Mouse (Mus musculus) kidney, adult 2 months (tissue): ENCODE data around the gene Txnrd2.

Experiments
- CTCF ChIP-seq: fragments of 200-500 bp; conservative IDR thresholded peaks from 2 replicates; pipeline ENCODE4 v1.5.1; 2011; ENCODE audit warnings: low read depth, mild to moderate bottlenecking, control low read depth, low read length, moderate library complexity, mixed read lengths; ENCODE audit not compliant: insufficient read depth, insufficient read length
- POLR2A ChIP-seq: fragments of 200-500 bp; IDR thresholded peaks from one replicate; pipeline ENCODE4 v1.6.1; 2011; ENCODE audit warnings: low read depth, low read length, control low read depth

DNA sequence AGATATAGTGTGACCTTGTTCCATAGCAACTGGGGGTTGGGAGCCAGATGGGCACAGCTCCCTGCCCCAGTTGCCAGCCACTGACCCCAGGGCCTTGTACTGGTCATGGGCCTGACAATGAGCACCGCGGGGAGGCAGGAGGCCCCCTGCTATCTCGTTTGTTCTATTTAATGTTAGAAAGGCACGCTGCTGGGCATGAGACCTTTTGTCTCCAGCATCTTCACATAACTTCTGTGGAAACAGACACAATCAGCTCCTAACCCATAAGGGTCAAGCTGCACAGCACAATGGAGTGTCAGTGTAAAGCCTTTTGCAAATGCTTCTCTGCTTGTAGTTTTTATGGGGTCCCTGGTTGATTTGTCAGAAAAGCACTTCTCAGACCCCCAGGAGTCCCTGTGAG is 58.2 kb downstream of the Txnrd2 start:
- no peak for TF ChIP-seq CTCF
- no peak for TF ChIP-seq POLR2A
